Mouse (Mus musculus) hindbrain, embryonic 14.5 days (tissue): ENCODE results near the gene Cdipt. TPM values are rescaled to one million over a fixed set of nuclear protein-coding genes. Genes with fewer than 3 reads are reported as not detected.

Source experiments
- ATAC-seq: fragments of 200-750 bp; cut with Nextera tagmentation; 2 replicates; pipeline ENCODE4 v1.8.0; 2017; ENCODE audit warnings: moderate number of reproducible peaks, mild to moderate bottlenecking, moderate TSS enrichment, moderate library complexity; ENCODE audit not compliant: low FRiP score
- DNase-seq: peaks from one replicate; pipeline ENCODE4 v3.0.0-alpha.2; 2015; ENCODE audit warnings: low spot score
- H3K27ac ChIP-seq: fragments of 300-500 bp; sonication (generic); 2 replicates; pipeline ENCODE4 v1.5.1; 2014; ENCODE audit warnings: mild to moderate bottlenecking, moderate library complexity
- H3K27me3 ChIP-seq: fragments of 300-500 bp; sonication (generic); 2 replicates; pipeline ENCODE4 v1.6.1; 2014; ENCODE audit warnings: mild to moderate bottlenecking, low read length, mixed read lengths; ENCODE audit not compliant: control insufficient read depth, insufficient read depth
- H3K36me3 ChIP-seq: fragments of 300-500 bp; sonication (generic); replicated peaks from 2 replicates; pipeline ENCODE4 v1.6.1; 2014; ENCODE audit not compliant: control insufficient read depth, insufficient read depth
- H3K4me1 ChIP-seq: fragments of 300-500 bp; sonication (generic); replicated peaks from 2 replicates; pipeline ENCODE4 v1.6.1; 2014; ENCODE audit warnings: antibody characterized with exemption, low read length, mixed read lengths; ENCODE audit not compliant: control insufficient read depth, insufficient read depth
- H3K4me2 ChIP-seq: fragments of 300-500 bp; sonication (generic); replicated peaks from 2 replicates; pipeline ENCODE4 v1.6.1; 2014; ENCODE audit warnings: mild to moderate bottlenecking, moderate library complexity
- H3K4me3 ChIP-seq: fragments of 300-500 bp; sonication (generic); replicated peaks from 2 replicates; pipeline ENCODE4 v1.5.1; 2014; ENCODE audit warnings: mild to moderate bottlenecking, low read length
- H3K9ac ChIP-seq: fragments of 300-500 bp; sonication (generic); 2 replicates; pipeline ENCODE4 v1.6.1; 2014
- H3K9me3 ChIP-seq: fragments of 300-500 bp; sonication (generic); 2 replicates; pipeline ENCODE4 v1.6.1; 2016; ENCODE audit warnings: low read length; ENCODE audit not compliant: control insufficient read depth
- WGBS: fragments of 180-500 bp; shearing (Covaris S2); extraction: QIAGEN DNeasy Blood & Tissue Kit; methylation state at CpG from one replicate; pipeline ENCODE4 v1.1.7; 2014; 5-methylcytosine and 5-hydroxymethylcytosine counted together
- polyA plus RNA-seq: library from polyadenylated mRNA; unstranded; fragments of >200 nt; fragmentation: Nextera tagmentation; extraction: Ambion mirVana; gene quantifications from 2 replicates; pipeline ENCODE4 v1.2.1, GENCODE M21; 2014

Gene Cdipt
- 110 and 118 TPM in 2 replicates for polyA plus RNA-seq

- H3K4me3 ChIP-seq = peak within 1 kb of the TSS; percentile 86
- 13% methylated on average over 1 of the region's 1 CpGs for WGBS
- peak within 1 kb of the TSS; percentile 85 for H3K4me2 ChIP-seq
- peak within 1 kb of the TSS; percentile 96 for H3K27ac ChIP-seq
- ATAC-seq (no peak), DNase-seq (no peak)
- H3K36me3 ChIP-seq = peaks cover 44% of the 10 kb centered on the region
- no peaks in the 10 kb centered on the region for H3K27me3 ChIP-seq
- H3K9me3 ChIP-seq = no peaks in the 10 kb centered on the region
- peaks cover 8% of the 10 kb centered on the region for H3K4me1 ChIP-seq
- peak within 1 kb of the TSS; percentile 97 for H3K9ac ChIP-seq
Measured at GRCm38 (mm10) chr7:126975893-126975949, at the start of gene Cdipt. TSS of gene Cdipt (plus strand) at chr7:126975914.

GRCm38 (mm10) chr7:126926299-126926698, 49.4 kb upstream of the Cdipt start:
- Histone ChIP-seq H3K4me2 (no peak overlapping the region), H3K36me3 (peaks cover 9% of the 10 kb centered on the region; the same call in 1 of the 2 replicates), H3K9ac (no peak overlapping the region), H3K4me3 (no peak overlapping the region), H3K4me1 (peaks cover 12% of the 10 kb centered on the region), H3K27ac (no peak overlapping the region), H3K27me3 (no peaks in the 10 kb centered on the region), H3K9me3 (no peaks in the 10 kb centered on the region)
- WGBS = 68% methylated on average over 3 of the region's 3 CpGs
- ATAC-seq = no peak
- no peak for DNase-seq

GRCm38 (mm10) chr7:126928384-126929037, 47.2 kb upstream of the Cdipt start, which contains the start of gene Kctd13:
TSS of gene Kctd13 (plus strand) at chr7:126928879.
- DNase-seq (peak; percentile 93), ATAC-seq (peak; percentile 94)
- H3K4me1 ChIP-seq = peaks cover 12% of the 10 kb centered on the region
- 5% methylated on average over 44 of the region's 56 CpGs for WGBS
- peak within 1 kb of the TSS; percentile 78 for H3K27ac ChIP-seq
- H3K9ac ChIP-seq = peak within 1 kb of the TSS; percentile 78
- no peaks in the 10 kb centered on the region for H3K27me3 ChIP-seq
- H3K9me3 ChIP-seq = no peaks in the 10 kb centered on the region
- H3K36me3 ChIP-seq = peaks cover 29% of the 10 kb centered on the region
- peak within 1 kb of the TSS; percentile 59 for H3K4me2 ChIP-seq
- H3K4me3 ChIP-seq = peak within 1 kb of the TSS; percentile 84

- H3K4me1 ChIP-seq = peaks cover 12% of the 10 kb centered on the region
- H3K27me3 ChIP-seq = no peaks in the 10 kb centered on the region
- no peaks in the 10 kb centered on the region for H3K9me3 ChIP-seq
- H3K27ac ChIP-seq = peak overlapping the region; percentile 78
- H3K4me2 ChIP-seq = peak overlapping the region; percentile 59
- WGBS = under 1% methylated on average over 19 of the region's 27 CpGs
- no peak for DNase-seq
- ATAC-seq = peak; percentile 79
- peak overlapping the region; percentile 84 for H3K4me3 ChIP-seq
- peak overlapping the region; percentile 78 for H3K9ac ChIP-seq
- H3K36me3 ChIP-seq = peaks cover 32% of the 10 kb centered on the region
Measured at GRCm38 (mm10) chr7:126929046-126929445, 46.7 kb upstream of the Cdipt start.

- no peak overlapping the region for H3K4me2 ChIP-seq
- H3K27me3 ChIP-seq = no peaks in the 10 kb centered on the region
- H3K36me3 ChIP-seq = peaks cover 55% of the 10 kb centered on the region
- no peak overlapping the region for H3K27ac ChIP-seq
- DNase-seq (no peak), ATAC-seq (no peak)
- H3K9me3 ChIP-seq = no peaks in the 10 kb centered on the region
- no peak overlapping the region for H3K4me3 ChIP-seq
- WGBS = 93% methylated on average over 2 of the region's 2 CpGs
- H3K4me1 ChIP-seq = peaks cover 12% of the 10 kb centered on the region
- H3K9ac ChIP-seq = no peak overlapping the region
Measured at GRCm38 (mm10) chr7:126932652-126933051, 43.1 kb upstream of the Cdipt start.

GRCm38 (mm10) chr7:126941171-126941570, 34.5 kb upstream of the Cdipt start:
- ATAC-seq = no peak
- DNase-seq = no peak
- WGBS = 59% methylated on average over 6 of the region's 6 CpGs
- no peaks in the 10 kb centered on the region for H3K9me3 ChIP-seq
- no peak overlapping the region for H3K9ac ChIP-seq
- no peaks in the 10 kb centered on the region for H3K27me3 ChIP-seq
- H3K4me3 ChIP-seq = no peak overlapping the region
- peaks cover 66% of the 10 kb centered on the region for H3K36me3 ChIP-seq
- H3K4me2 ChIP-seq = no peak overlapping the region
- H3K4me1 ChIP-seq = no peaks in the 10 kb centered on the region
- no peak overlapping the region for H3K27ac ChIP-seq

- Histone ChIP-seq H3K9me3 (no peaks in the 10 kb centered on the region), H3K4me1 (no peaks in the 10 kb centered on the region), H3K27me3 (no peaks in the 10 kb centered on the region), H3K36me3 (peaks cover 64% of the 10 kb centered on the region), H3K27ac (no peak overlapping the region), H3K9ac (no peak overlapping the region), H3K4me2 (no peak overlapping the region), H3K4me3 (no peak overlapping the region)
- ATAC-seq (no peak), DNase-seq (no peak)
- WGBS = 47% methylated on average over 5 of the region's 5 CpGs
Measured at GRCm38 (mm10) chr7:126941801-126942200, 33.9 kb upstream of the Cdipt start.

- 45% methylated on average over 3 of the region's 3 CpGs for WGBS
- Histone ChIP-seq H3K4me1 (peaks cover 23% of the 10 kb centered on the region), H3K9ac (no peak overlapping the region)
Measured at GRCm38 (mm10) chr7:126946530-126946929, 29.2 kb upstream of the Cdipt start.

GRCm38 (mm10) chr7:126948626-126949025, 27.1 kb upstream of the Cdipt start:
- Histone ChIP-seq H3K27me3 (no peaks in the 10 kb centered on the region), H3K4me1 (peaks cover 41% of the 10 kb centered on the region)

More at GRCm38 (mm10) chr7:126946530-126946929, 29.2 kb upstream of the Cdipt start:
- Histone ChIP-seq H3K27ac (no peak overlapping the region), H3K4me2 (no peak overlapping the region), H3K36me3 (peaks cover 51% of the 10 kb centered on the region), H3K9me3 (no peaks in the 10 kb centered on the region), H3K4me3 (no peak overlapping the region), H3K27me3 (no peaks in the 10 kb centered on the region)
- DNase-seq = peak; percentile 39
- ATAC-seq = no peak

GRCm38 (mm10) chr7:126949403-126949792, 26.3 kb upstream of the Cdipt start, which contains the start of gene Asphd1:
TSS of gene Asphd1 (minus strand) at chr7:126949582.
- ATAC-seq (peak; percentile 65), DNase-seq (no peak)
- peak within 1 kb of the TSS; percentile 94 for H3K27ac ChIP-seq
- peaks cover 41% of the 10 kb centered on the region for H3K4me1 ChIP-seq
- H3K4me2 ChIP-seq = peak within 1 kb of the TSS; percentile 94
- H3K9me3 ChIP-seq = no peaks in the 10 kb centered on the region
- peak within 1 kb of the TSS; percentile 78 for H3K9ac ChIP-seq
- H3K4me3 ChIP-seq = peak within 1 kb of the TSS; percentile 56
- H3K27me3 ChIP-seq = no peaks in the 10 kb centered on the region
- peaks cover 40% of the 10 kb centered on the region for H3K36me3 ChIP-seq
- under 1% methylated on average over 20 of the region's 21 CpGs for WGBS

More at GRCm38 (mm10) chr7:126948626-126949025, 27.1 kb upstream of the Cdipt start:
- Histone ChIP-seq H3K4me2 (peak overlapping the region; percentile 94), H3K27ac (peak overlapping the region; percentile 94), H3K9ac (peak overlapping the region; percentile 78), H3K36me3 (peaks cover 40% of the 10 kb centered on the region), H3K4me3 (peak overlapping the region; percentile 56), H3K9me3 (no peaks in the 10 kb centered on the region)
- no peak for DNase-seq
- no peak for ATAC-seq
- 73% methylated on average over 10 of the region's 10 CpGs for WGBS
